Mouse (Mus musculus): ENCODE data around the gene Pip5k1a.

- TF ChIP-seq CTCF (IDR thresholded peaks at IDR 0.05), result peak; percentile 46
- peak; percentile 71 for TF ChIP-seq POLR2A (IDR thresholded peaks at IDR 0.05; ENCODE audit: insufficient read depth, low read depth, low read length)
- no peak for TF ChIP-seq EP300 (IDR thresholded peaks at IDR 0.05; ENCODE audit: insufficient read depth, low read depth, low read length)
Observed at GRCm38 (mm10) chr3:95133680-95134101, 27.0 kb upstream of the Pip5k1a start, which contains the start of the genes Scnm1 and Lysmd1.

Measured in heart, adult 2 months (tissue).